Mouse (Mus musculus) bone marrow, adult 2 months (tissue): ENCODE data around the gene Fbxl17.

ENCODE experiments used
- CTCF ChIP-seq: fragments of 200-500 bp; IDR thresholded peaks from 2 replicates; pipeline ENCODE4 v1.5.1; 2011; ENCODE audit warnings: low read length, control low read depth; ENCODE audit not compliant: control insufficient read depth, insufficient read depth
- POLR2A ChIP-seq: fragments of 200-500 bp; IDR thresholded peaks from 2 replicates; pipeline ENCODE4 v1.6.1; 2011; ENCODE audit warnings: low read depth, mild to moderate bottlenecking, control low read depth, low read length, borderline replicate concordance; ENCODE audit not compliant: control insufficient read depth

- TF ChIP-seq CTCF (no peak), POLR2A (no peak)
Observed at GRCm38 (mm10) chr17:63119701-63120100, 380.1 kb downstream of the Fbxl17 start.
